Comparison of ENCODE assay signal across 27 mouse cellular contexts in genomic region chr4:123313010-123313409, GRCm38 (mm10). TPM values are rescaled to one million over a fixed set of nuclear protein-coding genes. Genes with fewer than 3 reads are reported as not detected.
DNase-seq lines count a peak whose midpoint lies in the region; ATAC-seq lines count a peak whose summit lies in the region.
"Had no signal": no experiment of that assay in that cellular context is flagged by ENCODE, and none has a peak within 500 bp of the region (broad histone marks: within the 10 kb centered on the region; RNA-seq: fewer than 3 reads in every experiment).

No protein-coding gene starts in this region.

- intact Hi-C loops in heart, postnatal 10 days (cut with DNase I) = no loop called here

- no peak overlapping the region for H3K27ac ChIP-seq in heart, embryonic 12.5 days (ENCODE audit: poor library complexity, severe bottlenecking)
- 0 out of 2 replicates have a peak overlapping the region, but pooled peaks have one; percentile 27 for H3K27ac ChIP-seq in liver, embryonic 12.5 days
- no peak overlapping the region for H3K27ac ChIP-seq in intestine, embryonic 16.5 days (ENCODE audit: low read length)
- H3K27ac ChIP-seq: heart, adult 2 months; hindbrain, embryonic 15.5 days; kidney, postnatal 0 days; midbrain, embryonic 13.5 days; neural tube, embryonic 13.5 days had no signal

- no peaks in the 10 kb centered on the region for H3K27me3 ChIP-seq in heart, embryonic 12.5 days (replicated peaks)
- H3K27me3 ChIP-seq in liver, embryonic 12.5 days (replicated peaks) = 0 out of 2 replicates have a peak, but pooled peaks cover 3% of the 10 kb centered on the region
- H3K27me3 ChIP-seq in megakaryocyte, embryonic 14.5 days (replicated peaks) = no peaks in the 10 kb centered on the region
- H3K27me3 ChIP-seq in intestine, embryonic 16.5 days (replicated peaks; ENCODE audit: control insufficient read depth, insufficient read depth, low read length) = no peaks in the 10 kb centered on the region
- H3K27me3 ChIP-seq: hindbrain, embryonic 15.5 days; midbrain, embryonic 13.5 days; neural tube, embryonic 13.5 days had no signal

- 0 out of 2 replicates have a peak, but pooled peaks cover 3% of the 10 kb centered on the region for H3K36me3 ChIP-seq in heart, embryonic 12.5 days
- no peaks in the 10 kb centered on the region for H3K36me3 ChIP-seq in liver, embryonic 12.5 days
- peaks cover 66% of the 10 kb centered on the region for H3K36me3 ChIP-seq in megakaryocyte, embryonic 14.5 days (replicated peaks; ENCODE audit: low read length)
- H3K36me3 ChIP-seq in intestine, embryonic 16.5 days (ENCODE audit: control insufficient read depth, insufficient read depth, low read length) = no peaks in the 10 kb centered on the region
- H3K36me3 ChIP-seq: hindbrain, embryonic 15.5 days; midbrain, embryonic 13.5 days; neural tube, embryonic 13.5 days had no signal

- WGBS in heart, embryonic 12.5 days = 54% methylated on average over 6 of the region's 6 CpGs
- 25% methylated on average over 6 of the region's 6 CpGs for WGBS in liver, embryonic 12.5 days (ENCODE audit: insufficient replicate concordance)
- WGBS in intestine, embryonic 16.5 days = 82% methylated on average over 6 of the region's 6 CpGs

- H3K4me1 ChIP-seq in heart, embryonic 12.5 days (replicated peaks) = peaks cover 20% of the 10 kb centered on the region
- H3K4me1 ChIP-seq in liver, embryonic 12.5 days = peaks cover 16% of the 10 kb centered on the region
- H3K4me1 ChIP-seq in megakaryocyte, embryonic 14.5 days = peaks cover 98% of the 10 kb centered on the region
- H3K4me1 ChIP-seq in intestine, embryonic 16.5 days (ENCODE audit: control insufficient read depth, insufficient read depth, low read length) = no peaks in the 10 kb centered on the region
- H3K4me1 ChIP-seq: hindbrain, embryonic 15.5 days; midbrain, embryonic 13.5 days; neural tube, embryonic 13.5 days had no signal

- ATAC-seq in heart, embryonic 12.5 days (ENCODE audit: insufficient number of reproducible peaks, low FRiP score) = peak; percentile 58; the same call in 1 of the 2 replicates
- peak; percentile 58 for ATAC-seq in liver, embryonic 12.5 days
- ATAC-seq in intestine, embryonic 16.5 days = no peak
- no peak for ATAC-seq in megakaryocyte-erythroid progenitor cell, adult 5-6 weeks (replicated peaks; ENCODE audit: low FRiP score, low TSS enrichment, poor library complexity, severe bottlenecking)
- ATAC-seq: forebrain, embryonic 14.5 days; intestine, postnatal 0 days; midbrain, embryonic 13.5 days had no signal

- no peak overlapping the region for H3K4me2 ChIP-seq in heart, embryonic 12.5 days
- H3K4me2 ChIP-seq in liver, embryonic 12.5 days = no peak overlapping the region
- H3K4me2 ChIP-seq in intestine, embryonic 16.5 days (ENCODE audit: low read depth, low read length) = no peak overlapping the region
- H3K4me2 ChIP-seq: hindbrain, embryonic 15.5 days; midbrain, embryonic 13.5 days; neural tube, embryonic 13.5 days had no signal

- H3K4me3 ChIP-seq in heart, embryonic 12.5 days = no peak overlapping the region
- no peak overlapping the region for H3K4me3 ChIP-seq in liver, embryonic 12.5 days
- peak overlapping the region; percentile 83 for H3K4me3 ChIP-seq in megakaryocyte, embryonic 14.5 days (replicated peaks)
- H3K4me3 ChIP-seq in intestine, embryonic 16.5 days (ENCODE audit: low read length) = no peak overlapping the region
- H3K4me3 ChIP-seq: erythroblast, embryonic 14.5 days; heart, adult 2 months; hindbrain, embryonic 15.5 days; midbrain, embryonic 13.5 days; neural tube, embryonic 13.5 days had no signal

- no peak overlapping the region for H3K9ac ChIP-seq in heart, embryonic 12.5 days
- no peak overlapping the region for H3K9ac ChIP-seq in liver, embryonic 12.5 days
- H3K9ac ChIP-seq in intestine, embryonic 16.5 days (ENCODE audit: low read depth, low read length) = no peak overlapping the region
- H3K9ac ChIP-seq: hindbrain, embryonic 15.5 days; midbrain, embryonic 13.5 days; neural tube, embryonic 13.5 days had no signal

- no peak for DNase-seq in heart, postnatal 10 days
- DNase-seq in c-Kit-positive CD71-negative TER-119-negative erythroid progenitor cells, embryonic 14.5 days (ENCODE audit: low read depth) = peak; percentile 37
- no peak for DNase-seq in layer of hippocampus, postnatal 36 days
- DNase-seq: adrenal gland, postnatal 36 days; cerebellum, adult 8-10 months; gastrocnemius, postnatal 14 days; heart, adult 2 months; heart, postnatal 14 days; left cerebral cortex, postnatal 4 days; spleen, adult 18-20 months had no signal

- H3K9me3 ChIP-seq in heart, embryonic 12.5 days (replicated peaks) = 0 out of 2 replicates have a peak, but pooled peaks cover 3% of the 10 kb centered on the region
- no peaks in the 10 kb centered on the region for H3K9me3 ChIP-seq in liver, embryonic 12.5 days (replicated peaks)
- peaks cover 11% of the 10 kb centered on the region; the same call in 1 of the 2 replicates for H3K9me3 ChIP-seq in megakaryocyte, embryonic 14.5 days
- H3K9me3 ChIP-seq in intestine, embryonic 16.5 days (ENCODE audit: control insufficient read depth, low read length) = no peaks in the 10 kb centered on the region
- H3K9me3 ChIP-seq: hindbrain, embryonic 15.5 days; midbrain, embryonic 13.5 days; neural tube, embryonic 13.5 days had no signal

RNA-seq across cellular contexts. Expression of gene Oxct2a, which starts 10.4 kb away (rescaled TPM):
- polyA plus RNA-seq in heart, embryonic 12.5 days (2016; fragmentation: Nextera tagmentation; extraction: Ambion mirVana) = not detected in 2 replicates
- not detected for total RNA-seq in heart, postnatal 10 days (2021)
- 0.19 TPM in 1 of 2 replicates, not detected in the other for polyA plus RNA-seq in liver, embryonic 12.5 days (2016; fragmentation: Nextera tagmentation; extraction: Ambion mirVana)
- polyA plus RNA-seq in megakaryocyte, embryonic 14.5 days (2012; ENCODE audit: insufficient read depth, low replicate concordance) = 0.56 TPM in 1 of 2 replicates, not detected in the other
- polyA plus RNA-seq in intestine, embryonic 16.5 days (2015; fragmentation: Nextera tagmentation; extraction: Ambion mirVana) = not detected in 2 replicates
- total RNA-seq in megakaryocyte-erythroid progenitor cell, adult 5-6 weeks (2014; fragmentation: Nextera tagmentation) = not detected in 2 replicates
- total RNA-seq in megakaryocyte-erythroid progenitor cell, adult 5-6 weeks (2017) = not detected in 2 replicates
- total RNA-seq in layer of hippocampus, postnatal 36 days (2021) = under 1 TPM in 1 of 2 experiments, not detected in 1; 0.20 TPM
- total RNA-seq: adrenal gland, postnatal 36 days; heart, adult 2 months; heart, postnatal 14 days; liver, adult 2 months had no signal
- polyA plus RNA-seq: embryonic facial prominence, embryonic 11.5 days; erythroblast, embryonic 14.5 days; forebrain, embryonic 14.5 days; hindbrain, embryonic 15.5 days; kidney, postnatal 0 days; liver, adult 2 months; midbrain, embryonic 13.5 days; neural tube, embryonic 13.5 days; stomach, embryonic 14.5 days; urinary bladder, adult 2 months had no signal

RNA-seq across cellular contexts. Expression of gene Bmp8a, which starts 30.0 kb away (rescaled TPM):
- 0.14 and 0.31 TPM in 2 replicates for polyA plus RNA-seq in heart, embryonic 12.5 days (2016; fragmentation: Nextera tagmentation; extraction: Ambion mirVana)
- total RNA-seq in heart, postnatal 10 days (2021) = under 1 TPM in 1 of 2 experiments, not detected in 1; 0.17 TPM
- polyA plus RNA-seq in liver, embryonic 12.5 days (2016; fragmentation: Nextera tagmentation; extraction: Ambion mirVana) = 0.31 and 0.46 TPM in 2 replicates
- polyA plus RNA-seq in megakaryocyte, embryonic 14.5 days (2012; ENCODE audit: insufficient read depth, low replicate concordance) = 5.1 and 11.5 TPM in 2 replicates
- 0.64 and 1.1 TPM in 2 replicates for polyA plus RNA-seq in intestine, embryonic 16.5 days (2015; fragmentation: Nextera tagmentation; extraction: Ambion mirVana)
- not detected in 2 replicates for total RNA-seq in megakaryocyte-erythroid progenitor cell, adult 5-6 weeks (2014; fragmentation: Nextera tagmentation)
- total RNA-seq in megakaryocyte-erythroid progenitor cell, adult 5-6 weeks (2017) = not detected in 2 replicates
- not detected for total RNA-seq in layer of hippocampus, postnatal 36 days (2021)
- total RNA-seq: heart, adult 2 months; layer of hippocampus, postnatal 14 days; liver, adult 2 months had no signal
- polyA plus RNA-seq: erythroblast, embryonic 14.5 days; forebrain, embryonic 14.5 days; heart, adult 2 months; liver, adult 2 months; stomach, embryonic 14.5 days had no signal

RNA-seq across cellular contexts. Expression of gene Pabpc4, which starts 50.9 kb away (rescaled TPM):
- polyA plus RNA-seq in heart, embryonic 12.5 days (2016; fragmentation: Nextera tagmentation; extraction: Ambion mirVana) = 62.7 and 63.0 TPM in 2 replicates
- total RNA-seq in heart, postnatal 10 days (2021) = 100 to 1,000 TPM; 259 to 282 TPM
- 110 and 112 TPM in 2 replicates for polyA plus RNA-seq in liver, embryonic 12.5 days (2016; fragmentation: Nextera tagmentation; extraction: Ambion mirVana)
- 478 and 1,194 TPM in 2 replicates for polyA plus RNA-seq in megakaryocyte, embryonic 14.5 days (2012; ENCODE audit: insufficient read depth, low replicate concordance)
- polyA plus RNA-seq in intestine, embryonic 16.5 days (2015; fragmentation: Nextera tagmentation; extraction: Ambion mirVana) = 31.6 and 36.7 TPM in 2 replicates
- total RNA-seq in megakaryocyte-erythroid progenitor cell, adult 5-6 weeks (2014; fragmentation: Nextera tagmentation) = 364 and 416 TPM in 2 replicates
- total RNA-seq in megakaryocyte-erythroid progenitor cell, adult 5-6 weeks (2017) = 201 and 257 TPM in 2 replicates
- 10 to 100 TPM; 44.4 to 45.0 TPM for total RNA-seq in layer of hippocampus, postnatal 36 days (2021)

Comparison
In these comparisons a context has a peak if more than half of its experiments do, and no peak if none do; other contexts are left out.
1. ATAC-seq: peak in heart, embryonic 12.5 days (single experiment) and liver, embryonic 12.5 days (single experiment); none in intestine, embryonic 16.5 days (single experiment) and megakaryocyte-erythroid progenitor cell, adult 5-6 weeks (single experiment).